Mouse (Mus musculus): ENCODE data around the gene Gm27029. TPM values are rescaled to one million over a fixed set of nuclear protein-coding genes. Genes with fewer than 3 reads are reported as not detected.

Gene Gm27029
- polyA plus RNA-seq, 1 experiment: 3.1 TPM

DNA sequence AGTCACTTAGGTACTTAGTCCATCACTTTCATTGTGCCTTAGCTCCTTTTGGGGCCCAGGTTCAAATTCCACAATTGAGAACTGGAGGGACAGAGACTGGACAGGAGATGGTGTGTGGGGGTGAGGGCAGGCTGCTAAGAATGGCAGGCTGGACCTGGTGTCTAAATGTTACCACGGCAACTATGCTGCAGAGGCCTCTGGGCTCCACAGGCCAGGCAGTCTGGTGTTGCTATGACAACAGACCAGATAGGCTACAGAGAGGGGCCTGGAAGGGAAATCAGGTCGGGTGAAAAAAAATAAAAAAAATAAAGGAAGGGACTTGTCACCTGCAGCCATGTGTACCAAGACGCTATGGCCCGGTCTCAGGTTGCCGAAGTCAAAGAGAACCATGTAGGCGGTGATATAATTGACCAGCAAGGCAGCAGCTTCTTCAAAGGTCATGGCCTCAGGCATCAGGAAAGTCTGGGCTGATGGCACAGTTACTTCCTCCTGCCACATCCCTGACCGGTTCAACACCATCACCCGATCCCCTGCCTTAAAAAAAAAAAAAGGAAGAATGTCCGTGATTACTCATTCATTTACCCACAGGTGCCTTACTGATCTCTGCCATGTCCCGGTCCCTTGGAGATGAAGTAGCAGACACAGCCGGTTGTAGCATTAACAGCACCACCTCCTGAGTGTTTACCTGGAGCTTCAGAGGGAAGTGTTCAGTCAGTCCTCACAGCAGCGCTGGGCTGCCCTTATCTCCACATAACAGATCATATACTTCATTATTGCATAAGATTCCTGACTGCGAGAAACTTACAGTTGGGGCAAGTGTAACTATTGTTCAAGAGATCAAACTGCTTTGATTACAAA lies 38.2 kb upstream of the Gm27029 start:
- Histone ChIP-seq H3K4me3 (replicated peaks; ENCODE audit: insufficient read depth, low read depth, low read length) (no peak overlapping the region), H3K27ac (ENCODE audit: insufficient read depth, low read length) (no peak overlapping the region), H3K4me1 (ENCODE audit: control insufficient read depth, insufficient read depth, low read length) (no peaks in the 10 kb centered on the region), H3K27me3 (ENCODE audit: control insufficient read depth, insufficient read depth, low read length) (no peaks in the 10 kb centered on the region)
- TF ChIP-seq POLR2A (IDR thresholded peaks at IDR 0.05; ENCODE audit: borderline replicate concordance, insufficient read depth, low read length): no peak
- TF ChIP-seq CTCF (IDR thresholded peaks at IDR 0.05; ENCODE audit: borderline replicate concordance, insufficient read depth, low read depth, low read length): no peak
- 46% methylated on average over 13 of the region's 13 CpGs for WGBS
- DNase-seq: no peak

DNA sequence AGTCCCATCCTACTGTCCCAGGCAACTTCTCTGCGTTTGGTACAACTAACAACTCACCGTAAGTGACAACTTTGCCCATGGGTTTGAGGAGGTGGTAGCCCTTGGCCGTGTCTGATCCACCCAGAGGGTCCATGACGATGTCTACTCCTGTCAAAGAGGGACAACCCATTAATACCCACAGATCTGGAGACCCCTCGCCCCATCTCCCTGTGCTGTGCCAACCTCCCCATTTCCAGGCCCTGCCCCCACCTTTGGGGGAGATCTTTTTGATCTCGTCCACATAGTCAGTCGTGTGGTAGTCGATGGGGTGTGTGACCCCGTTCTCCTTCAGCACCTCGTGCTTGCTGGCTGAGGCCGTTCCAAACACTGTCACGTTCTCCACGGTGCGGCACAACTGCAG lies 37.5 kb upstream of the Gm27029 start:
- TF ChIP-seq POLR2A (IDR thresholded peaks at IDR 0.05; ENCODE audit: borderline replicate concordance, insufficient read depth, low read length) (no peak), CTCF (IDR thresholded peaks at IDR 0.05; ENCODE audit: borderline replicate concordance, insufficient read depth, low read depth, low read length) (no peak)
- H3K4me1 ChIP-seq (ENCODE audit: control insufficient read depth, insufficient read depth, low read length): no peaks in the 10 kb centered on the region
- no peak overlapping the region for H3K4me3 ChIP-seq (replicated peaks; ENCODE audit: insufficient read depth, low read depth, low read length)
- DNase-seq: no peak
- WGBS: 56% methylated on average over 14 of the region's 14 CpGs
- no peaks in the 10 kb centered on the region for H3K27me3 ChIP-seq (ENCODE audit: control insufficient read depth, insufficient read depth, low read length)
- no peak overlapping the region for H3K27ac ChIP-seq (ENCODE audit: insufficient read depth, low read length)

DNA sequence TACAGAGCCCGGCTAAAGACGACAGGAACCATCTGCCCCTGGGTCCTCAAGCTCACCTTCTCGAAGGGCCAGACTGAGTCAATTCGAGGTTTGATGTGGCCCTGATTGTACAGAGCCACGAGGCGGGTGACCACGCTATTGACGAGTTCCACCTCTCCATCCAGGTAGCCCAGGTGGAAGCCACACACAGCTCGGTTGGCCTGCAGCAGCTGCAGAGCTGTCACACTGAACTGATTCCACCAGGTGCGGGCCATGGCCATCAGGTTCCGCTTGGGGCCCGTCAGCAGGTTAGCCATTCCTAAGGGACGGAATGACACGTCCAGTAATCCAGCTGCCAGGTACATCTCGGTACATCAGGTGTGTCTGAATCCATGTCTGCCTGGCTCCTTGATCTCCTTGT lies 35.7 kb upstream of the Gm27029 start:
- no peak overlapping the region for H3K4me3 ChIP-seq (replicated peaks; ENCODE audit: insufficient read depth, low read depth, low read length)
- H3K27ac ChIP-seq (ENCODE audit: insufficient read depth, low read length): no peak overlapping the region
- no peak for DNase-seq
- no peaks in the 10 kb centered on the region for H3K4me1 ChIP-seq (ENCODE audit: control insufficient read depth, insufficient read depth, low read length)
- TF ChIP-seq CTCF (IDR thresholded peaks at IDR 0.05; ENCODE audit: borderline replicate concordance, insufficient read depth, low read depth, low read length): no peak
- no peak for TF ChIP-seq POLR2A (IDR thresholded peaks at IDR 0.05; ENCODE audit: borderline replicate concordance, insufficient read depth, low read length)
- H3K27me3 ChIP-seq (ENCODE audit: control insufficient read depth, insufficient read depth, low read length): no peaks in the 10 kb centered on the region
- 91% methylated on average over 15 of the region's 15 CpGs for WGBS

DNA sequence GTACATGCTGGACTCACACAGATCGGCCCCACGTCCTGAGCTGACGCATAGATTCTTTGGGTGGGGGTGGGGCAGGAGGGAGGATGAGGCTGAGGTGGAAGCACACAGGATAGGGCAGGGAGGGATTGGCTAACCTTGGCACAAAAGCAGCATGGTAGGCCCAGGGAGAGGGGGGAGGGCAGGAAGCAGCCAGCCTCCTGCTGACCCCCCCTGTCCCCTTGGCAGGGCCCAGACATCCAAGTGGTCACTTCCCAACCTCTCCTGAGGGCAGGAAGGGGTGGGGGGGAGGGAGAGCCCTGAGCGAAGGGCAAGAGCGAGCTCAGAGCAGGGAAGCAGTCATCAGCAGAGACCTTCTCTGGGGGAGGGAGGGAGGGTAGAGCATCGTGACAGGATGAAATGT lies 35.1 kb upstream of the Gm27029 start:
- H3K27ac ChIP-seq (ENCODE audit: insufficient read depth, low read length): no peak overlapping the region
- no peaks in the 10 kb centered on the region for H3K27me3 ChIP-seq (ENCODE audit: control insufficient read depth, insufficient read depth, low read length)
- H3K4me1 ChIP-seq (ENCODE audit: control insufficient read depth, insufficient read depth, low read length): no peaks in the 10 kb centered on the region
- H3K4me3 ChIP-seq (replicated peaks; ENCODE audit: insufficient read depth, low read depth, low read length): no peak overlapping the region
- 58% methylated on average over 6 of the region's 6 CpGs for WGBS
- no peak for TF ChIP-seq POLR2A (IDR thresholded peaks at IDR 0.05; ENCODE audit: borderline replicate concordance, insufficient read depth, low read length)
- TF ChIP-seq CTCF (IDR thresholded peaks at IDR 0.05; ENCODE audit: borderline replicate concordance, insufficient read depth, low read depth, low read length): no peak
- no peak for DNase-seq

DNA sequence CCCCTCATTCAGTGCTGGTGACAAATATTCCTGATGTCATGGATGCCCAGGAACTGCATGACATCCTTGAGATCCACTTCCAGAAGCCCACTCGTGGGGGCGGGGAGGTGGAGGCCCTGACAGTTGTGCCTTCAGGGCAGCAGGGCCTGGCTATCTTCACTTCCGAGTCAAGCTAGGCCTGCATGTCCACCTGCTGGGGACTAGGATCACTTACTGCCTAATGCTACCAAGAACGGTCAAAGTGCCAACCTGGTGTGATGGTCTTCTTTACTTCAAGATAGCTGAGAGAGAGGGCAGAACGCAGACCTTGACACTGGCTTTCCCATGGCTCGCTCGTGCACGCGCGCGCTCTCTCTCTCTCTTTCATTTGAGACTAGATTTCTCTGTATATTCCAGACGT lies 33.6 kb upstream of the Gm27029 start:
- Histone ChIP-seq H3K4me3 (replicated peaks; ENCODE audit: insufficient read depth, low read depth, low read length) (no peak overlapping the region), H3K27me3 (ENCODE audit: control insufficient read depth, insufficient read depth, low read length) (no peaks in the 10 kb centered on the region), H3K4me1 (ENCODE audit: control insufficient read depth, insufficient read depth, low read length) (no peaks in the 10 kb centered on the region), H3K27ac (ENCODE audit: insufficient read depth, low read length) (no peak overlapping the region)
- DNase-seq: no peak
- 88% methylated on average over 12 of the region's 12 CpGs for WGBS
- TF ChIP-seq CTCF (IDR thresholded peaks at IDR 0.05; ENCODE audit: borderline replicate concordance, insufficient read depth, low read depth, low read length) (no peak), POLR2A (IDR thresholded peaks at IDR 0.05; ENCODE audit: borderline replicate concordance, insufficient read depth, low read length) (no peak)

DNA sequence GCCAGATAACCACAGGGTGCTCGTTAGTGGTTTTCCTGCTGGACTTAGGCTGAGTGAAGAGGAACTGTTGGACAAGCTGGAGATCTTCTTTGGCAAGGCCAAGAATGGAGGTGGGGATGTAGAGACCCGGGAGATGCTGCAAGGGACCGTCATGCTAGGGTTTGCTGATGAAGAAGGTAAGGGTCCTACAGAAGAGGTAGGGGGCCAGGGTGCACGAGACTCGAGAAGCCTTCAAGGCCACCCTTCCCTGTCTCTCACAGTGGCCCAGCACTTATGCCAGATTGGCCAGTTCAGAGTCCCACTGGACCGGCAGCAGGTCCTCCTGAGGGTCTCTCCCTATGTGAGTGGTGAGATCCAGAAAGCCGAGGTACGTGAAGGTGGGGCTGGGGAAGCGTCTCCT lies 33.0 kb upstream of the Gm27029 start:
- H3K27me3 ChIP-seq (ENCODE audit: control insufficient read depth, insufficient read depth, low read length): no peaks in the 10 kb centered on the region
- no peak overlapping the region for H3K27ac ChIP-seq (ENCODE audit: insufficient read depth, low read length)
- WGBS: 81% methylated on average over 9 of the region's 9 CpGs
- no peaks in the 10 kb centered on the region for H3K4me1 ChIP-seq (ENCODE audit: control insufficient read depth, insufficient read depth, low read length)
- no peak for DNase-seq
- no peak overlapping the region for H3K4me3 ChIP-seq (replicated peaks; ENCODE audit: insufficient read depth, low read depth, low read length)
- TF ChIP-seq POLR2A (IDR thresholded peaks at IDR 0.05; ENCODE audit: borderline replicate concordance, insufficient read depth, low read length) (no peak), CTCF (IDR thresholded peaks at IDR 0.05; ENCODE audit: borderline replicate concordance, insufficient read depth, low read depth, low read length) (no peak)

DNA sequence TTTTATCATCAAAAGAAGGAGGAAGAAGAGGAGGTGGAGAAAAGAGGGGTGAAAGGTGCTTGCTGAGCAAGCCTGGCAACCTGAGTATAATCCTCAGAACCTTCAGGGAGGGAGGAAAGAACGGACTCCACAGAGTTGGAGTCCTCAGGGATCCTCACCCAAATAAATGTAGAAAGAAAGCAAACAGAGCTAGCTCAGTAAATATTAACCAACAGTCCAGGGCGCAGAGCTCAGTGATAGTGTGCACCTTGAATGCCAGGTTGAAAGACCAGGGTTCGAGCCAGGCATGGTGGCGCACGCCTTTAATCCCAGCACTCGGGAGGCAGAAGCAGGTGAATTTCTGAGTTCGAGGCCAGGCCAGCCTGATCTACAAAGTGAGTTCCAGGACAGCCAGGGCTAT lies 31.0 kb upstream of the Gm27029 start:
- H3K27ac ChIP-seq (ENCODE audit: insufficient read depth, low read length): no peak overlapping the region
- no peaks in the 10 kb centered on the region for H3K4me1 ChIP-seq (ENCODE audit: control insufficient read depth, insufficient read depth, low read length)
- TF ChIP-seq CTCF (IDR thresholded peaks at IDR 0.05; ENCODE audit: borderline replicate concordance, insufficient read depth, low read depth, low read length) (no peak), POLR2A (IDR thresholded peaks at IDR 0.05; ENCODE audit: borderline replicate concordance, insufficient read depth, low read length) (no peak)
- H3K4me3 ChIP-seq (replicated peaks; ENCODE audit: insufficient read depth, low read depth, low read length): no peak overlapping the region
- 91% methylated on average over 7 of the region's 7 CpGs for WGBS
- no peaks in the 10 kb centered on the region for H3K27me3 ChIP-seq (ENCODE audit: control insufficient read depth, insufficient read depth, low read length)
- DNase-seq: no peak

DNA sequence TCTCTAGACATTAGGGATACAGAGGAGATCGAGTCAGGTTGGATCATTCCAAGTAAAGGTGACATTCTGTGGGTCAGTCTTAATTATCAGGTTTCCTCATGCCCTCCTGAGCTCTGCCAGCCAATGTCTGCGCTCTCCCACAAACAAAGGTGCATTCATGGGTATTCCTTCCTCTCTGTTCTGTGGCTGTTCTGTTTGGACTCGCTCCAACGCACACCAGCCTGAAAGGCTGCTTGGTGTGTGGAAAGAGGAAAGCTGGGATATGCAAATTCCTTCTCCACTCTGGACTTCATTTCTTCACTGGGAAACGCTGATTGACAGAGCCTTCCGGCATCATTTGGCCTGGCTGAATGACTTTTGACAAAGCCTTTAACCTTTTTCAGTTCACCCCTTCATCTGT lies 30.1 kb upstream of the Gm27029 start:
- WGBS: 15% methylated on average over 6 of the region's 6 CpGs
- H3K4me1 ChIP-seq (ENCODE audit: control insufficient read depth, insufficient read depth, low read length): no peaks in the 10 kb centered on the region
- no peak overlapping the region for H3K27ac ChIP-seq (ENCODE audit: insufficient read depth, low read length)
- DNase-seq: no peak
- H3K4me3 ChIP-seq (replicated peaks; ENCODE audit: insufficient read depth, low read depth, low read length): no peak overlapping the region
- TF ChIP-seq POLR2A (IDR thresholded peaks at IDR 0.05; ENCODE audit: borderline replicate concordance, insufficient read depth, low read length): no peak
- no peak for TF ChIP-seq CTCF (IDR thresholded peaks at IDR 0.05; ENCODE audit: borderline replicate concordance, insufficient read depth, low read depth, low read length)
- H3K27me3 ChIP-seq (ENCODE audit: control insufficient read depth, insufficient read depth, low read length): no peaks in the 10 kb centered on the region

Data from cerebellum, adult 2 months (tissue).